In genomic region chr13:99857879-99858278, GRCm38 (mm10) we compare ENCODE assay signal across 12 mouse cellular contexts. TPM values are rescaled to one million over a fixed set of nuclear protein-coding genes. Genes with fewer than 3 reads are reported as not detected.
DNase-seq lines count a peak whose midpoint lies in the region; ATAC-seq and TF ChIP-seq lines count a peak whose summit lies in the region.
"Had no signal": no experiment of that assay in that cellular context is flagged by ENCODE, and none has a peak within 500 bp of the region (broad histone marks: within the 10 kb centered on the region; RNA-seq: fewer than 3 reads in every experiment).

No protein-coding gene starts in this region.

- H3K27ac ChIP-seq in kidney, adult 2 months (ENCODE audit: insufficient read depth, low read depth, low read length): no peak overlapping the region
- no peak overlapping the region for H3K27ac ChIP-seq in forebrain, embryonic 16.5 days (ENCODE audit: low read length)
- H3K27ac ChIP-seq: embryonic facial prominence, embryonic 13.5 days had no signal

- peak; percentile 33 for DNase-seq in kidney, adult 2 months
- no peak for DNase-seq in kidney, adult 18-20 months
- peak; percentile 8 for DNase-seq in MEL-GATA-1-ER (ENCODE audit: extremely low read depth, low read depth)
- DNase-seq in heart, postnatal 4 days: peak; percentile 42
- no peak for DNase-seq in embryo, embryonic 9.5 days (ENCODE audit: extremely low spot score)
- no peak for DNase-seq in layer of hippocampus, adult 8-10 months (ENCODE audit: low spot score in 2 of 2)
- DNase-seq: right cerebral cortex, postnatal 4 days; thymus, adult 2 months had no signal

- no peak overlapping the region for H3K4me3 ChIP-seq in kidney, adult 2 months (ENCODE audit: insufficient read depth, low read depth, low read length)
- no peak overlapping the region for H3K4me3 ChIP-seq in forebrain, embryonic 16.5 days (replicated peaks; ENCODE audit: low read length)
- H3K4me3 ChIP-seq: embryonic facial prominence, embryonic 13.5 days had no signal

- no peaks in the 10 kb centered on the region for H3K27me3 ChIP-seq in kidney, adult 2 months (replicated peaks; ENCODE audit: control insufficient read depth, insufficient read depth, low read length)
- H3K27me3 ChIP-seq in forebrain, embryonic 16.5 days (replicated peaks; ENCODE audit: control insufficient read depth, insufficient read depth, low read length): no peaks in the 10 kb centered on the region

- no peak for TF ChIP-seq CTCF in kidney, adult 2 months (conservative IDR thresholded peaks at IDR 0.05; ENCODE audit: insufficient read depth, insufficient read length, low read depth, low read length)

- H3K4me2 ChIP-seq in forebrain, embryonic 16.5 days (ENCODE audit: low read length): no peak overlapping the region
- H3K4me2 ChIP-seq: embryonic facial prominence, embryonic 13.5 days had no signal

- no peaks in the 10 kb centered on the region for H3K9me3 ChIP-seq in forebrain, embryonic 16.5 days (ENCODE audit: control insufficient read depth, low read length)
- H3K9me3 ChIP-seq: embryonic facial prominence, embryonic 13.5 days had no signal

- no peak for TF ChIP-seq POLR2A in kidney, adult 2 months (IDR thresholded peaks at IDR 0.05; ENCODE audit: low read depth, low read length)

- H3K36me3 ChIP-seq in kidney, adult 2 months (ENCODE audit: control insufficient read depth, insufficient read depth, low read length): no peaks in the 10 kb centered on the region
- no peaks in the 10 kb centered on the region for H3K36me3 ChIP-seq in forebrain, embryonic 16.5 days (ENCODE audit: control insufficient read depth, insufficient read depth)
- H3K36me3 ChIP-seq: embryonic facial prominence, embryonic 13.5 days; G1E had no signal

- 47% methylated on average over 2 of the region's 2 CpGs for WGBS in kidney, adult 2 months
- WGBS in forebrain, embryonic 16.5 days: 25% methylated on average over 2 of the region's 2 CpGs

- peak; percentile 43; the same call in 1 of the 2 replicates for ATAC-seq in forebrain, embryonic 16.5 days

- peaks cover 5% of the 10 kb centered on the region; the same call in 1 of the 2 replicates for H3K4me1 ChIP-seq in kidney, adult 2 months (ENCODE audit: control insufficient read depth, insufficient read depth, low read length)
- H3K4me1 ChIP-seq in forebrain, embryonic 16.5 days (replicated peaks; ENCODE audit: control insufficient read depth, insufficient read depth, low read length): no peaks in the 10 kb centered on the region
- H3K4me1 ChIP-seq: embryonic facial prominence, embryonic 13.5 days had no signal

- no peak overlapping the region for H3K9ac ChIP-seq in forebrain, embryonic 16.5 days (replicated peaks; ENCODE audit: low read depth, low read length)
- H3K9ac ChIP-seq: embryonic facial prominence, embryonic 13.5 days had no signal

RNA-seq across cellular contexts. Expression of gene Cartpt, which starts 43.0 kb away (rescaled TPM):
- not detected in 2 replicates for polyA plus RNA-seq in kidney, adult 2 months (2012; rRNA removed)
- 0.68 and 2.4 TPM in 2 replicates for polyA plus RNA-seq in forebrain, embryonic 16.5 days (2015; fragmentation: Nextera tagmentation; extraction: Ambion mirVana)
- under 1 TPM; 0.34 to 0.48 TPM for total RNA-seq in heart, postnatal 4 days (2021)
- 1 to 10 TPM; 1.9 to 3.2 (median 2.3) TPM for total RNA-seq in layer of hippocampus, adult 8-10 months (2022)
- total RNA-seq: liver, adult 2 months had no signal
- polyA plus RNA-seq: G1E; liver, adult 2 months had no signal

Comparison
In these comparisons a context has a peak if more than half of its experiments do, and no peak if none do; other contexts are left out.
1. DNase-seq: peak in kidney, adult 2 months (single experiment), MEL-GATA-1-ER (single experiment) and heart, postnatal 4 days (single experiment); none in kidney, adult 18-20 months (single experiment), embryo, embryonic 9.5 days (single experiment) and layer of hippocampus, adult 8-10 months (0 of 2).